Mouse (Mus musculus) limb, embryonic 14.5 days (tissue): ENCODE data around the gene Padi2. TPM values are rescaled to one million over a fixed set of nuclear protein-coding genes. Genes with fewer than 3 reads are reported as not detected.
A peak's percentile ranks its signal among the peaks of the same experiment; 100 is the strongest.

Source experiments
- ATAC-seq: fragments of 200-750 bp; cut with Nextera tagmentation; 2 replicates; pipeline ENCODE4 v1.8.0; 2017; ENCODE audit warnings: low read depth, moderate number of reproducible peaks, moderate TSS enrichment; ENCODE audit not compliant: low FRiP score
- DNase-seq: peaks from one replicate; pipeline ENCODE4 v3.0.0-alpha.2; 2015; ENCODE audit warnings: low spot score
- H3K27ac ChIP-seq: fragments of 300-500 bp; sonication (generic); replicated peaks from 2 replicates; pipeline ENCODE4 v1.5.1; 2014; ENCODE audit warnings: low read depth, mild to moderate bottlenecking, low read length, moderate library complexity, mixed read lengths
- H3K27me3 ChIP-seq: fragments of 300-500 bp; sonication (generic); 2 replicates; pipeline ENCODE4 v1.6.1; 2014; ENCODE audit warnings: low read length, mixed read lengths; ENCODE audit not compliant: control insufficient read depth, insufficient read depth
- H3K36me3 ChIP-seq: fragments of 300-500 bp; sonication (generic); 2 replicates; pipeline ENCODE4 v1.6.1; 2014; ENCODE audit warnings: mild to moderate bottlenecking, low read length, moderate library complexity, mixed read lengths; ENCODE audit not compliant: control insufficient read depth, insufficient read depth
- H3K4me1 ChIP-seq: fragments of 300-500 bp; sonication (generic); 2 replicates; pipeline ENCODE4 v1.6.1; 2014; ENCODE audit warnings: antibody characterized with exemption, low read length, mixed read lengths; ENCODE audit not compliant: control insufficient read depth, insufficient read depth
- H3K4me2 ChIP-seq: fragments of 300-500 bp; sonication (generic); replicated peaks from 2 replicates; pipeline ENCODE4 v1.6.1; 2014; ENCODE audit warnings: low read depth, mild to moderate bottlenecking, low read length, moderate library complexity; ENCODE audit not compliant: severe bottlenecking
- H3K4me3 ChIP-seq: fragments of 300-500 bp; sonication (generic); replicated peaks from 2 replicates; pipeline ENCODE4 v1.5.1; 2014; ENCODE audit warnings: low read length
- H3K9ac ChIP-seq: fragments of 300-500 bp; sonication (generic); 2 replicates; pipeline ENCODE4 v1.6.1; 2014; ENCODE audit warnings: mild to moderate bottlenecking, low read depth, low read length, moderate library complexity; ENCODE audit not compliant: severe bottlenecking
- H3K9me3 ChIP-seq: fragments of 300-500 bp; sonication (generic); 2 replicates; pipeline ENCODE4 v1.6.1; 2016; ENCODE audit warnings: low read length; ENCODE audit not compliant: control insufficient read depth
- POLR2A ChIP-seq: fragments of 200-500 bp; IDR thresholded peaks from 2 replicates; pipeline ENCODE4 v1.8.0; 2012; ENCODE audit warnings: inconsistent platforms, mild to moderate bottlenecking, moderate library complexity, borderline replicate concordance; ENCODE audit not compliant: insufficient read depth, insufficient read length; ENCODE audit errors: extremely low read depth
- WGBS: fragments of 180-500 bp; shearing (Covaris S2); extraction: QIAGEN DNeasy Blood & Tissue Kit; methylation state at CpG from one replicate; pipeline ENCODE4 v1.1.7; 2014; 5-methylcytosine and 5-hydroxymethylcytosine counted together
- polyA plus RNA-seq, 2 experiments: library from polyadenylated mRNA; depleted of rRNA in 1 of 2; stranded (reverse) in 1 of 2; unstranded in 1 of 2; fragments of >200 nt; fragmentation: Nextera tagmentation in 1 of 2; extraction: Ambion mirVana in 1 of 2; gene quantifications; 2 replicates each; pipeline versions ENCODE4 v1.2.1 to v1.2.3; 2012 to 2014

The Padi2 gene
- polyA plus RNA-seq, 2 experiments = 1.3 to 1.9 TPM

GRCm38 (mm10) chr4:140860767-140861147, 45.4 kb upstream of the Padi2 start:
- ATAC-seq = no peak
- no peaks in the 10 kb centered on the region for H3K27me3 ChIP-seq

GRCm38 (mm10) chr4:140862036-140862650, 44.0 kb upstream of the Padi2 start:
- Histone ChIP-seq H3K36me3 (no peaks in the 10 kb centered on the region), H3K27ac (no peak overlapping the region), H3K9ac (no peak overlapping the region), H3K9me3 (no peaks in the 10 kb centered on the region), H3K4me3 (no peak overlapping the region), H3K4me1 (0 out of 2 replicates have a peak, but pooled peaks cover 2% of the 10 kb centered on the region), H3K4me2 (no peak overlapping the region), H3K27me3 (no peaks in the 10 kb centered on the region)
- DNase-seq (no peak), ATAC-seq (no peak; the same call in 1 of the 2 replicates)
- WGBS = 52% methylated on average over 11 of the region's 11 CpGs
- TF ChIP-seq POLR2A = no peak

More at GRCm38 (mm10) chr4:140860767-140861147, 45.4 kb upstream of the Padi2 start:
- Histone ChIP-seq H3K27ac (no peak overlapping the region), H3K9ac (no peak overlapping the region), H3K4me3 (no peak overlapping the region), H3K36me3 (no peaks in the 10 kb centered on the region), H3K4me2 (no peak overlapping the region), H3K9me3 (no peaks in the 10 kb centered on the region), H3K4me1 (0 out of 2 replicates have a peak, but pooled peaks cover 2% of the 10 kb centered on the region)
- TF ChIP-seq POLR2A = no peak
- DNase-seq = no peak
- WGBS = 87% methylated on average over 7 of the region's 7 CpGs

GRCm38 (mm10) chr4:140868484-140869190, 37.5 kb upstream of the Padi2 start:
- Histone ChIP-seq H3K9me3 (no peaks in the 10 kb centered on the region), H3K27me3 (no peaks in the 10 kb centered on the region), H3K4me2 (peak overlapping the region; percentile 28; the same call in 1 of the 2 replicates), H3K27ac (no peak overlapping the region), H3K4me1 (peaks cover 15% of the 10 kb centered on the region; the same call in 1 of the 2 replicates), H3K4me3 (no peak overlapping the region), H3K9ac (no peak overlapping the region), H3K36me3 (no peaks in the 10 kb centered on the region)
- DNase-seq (peak; percentile 38), ATAC-seq (no peak)
- TF ChIP-seq POLR2A = no peak
- WGBS = 2% methylated on average over 14 of the region's 14 CpGs

GRCm38 (mm10) chr4:140869945-140870344, 36.2 kb upstream of the Padi2 start:
- TF ChIP-seq POLR2A = no peak
- H3K4me3 ChIP-seq = no peak overlapping the region
- DNase-seq (no peak), ATAC-seq (no peak)
- no peak overlapping the region for H3K27ac ChIP-seq
- H3K27me3 ChIP-seq = no peaks in the 10 kb centered on the region
- H3K36me3 ChIP-seq = no peaks in the 10 kb centered on the region
- 80% methylated on average over 8 of the region's 8 CpGs for WGBS
- H3K4me1 ChIP-seq = peaks cover 15% of the 10 kb centered on the region; the same call in 1 of the 2 replicates
- no peaks in the 10 kb centered on the region; the same call in 1 of the 2 replicates for H3K9me3 ChIP-seq
- no peak overlapping the region for H3K4me2 ChIP-seq
- no peak overlapping the region for H3K9ac ChIP-seq

GRCm38 (mm10) chr4:140870876-140871275, 35.3 kb upstream of the Padi2 start:
- no peaks in the 10 kb centered on the region for H3K36me3 ChIP-seq
- no peak overlapping the region for H3K27ac ChIP-seq
- H3K4me1 ChIP-seq = peaks cover 15% of the 10 kb centered on the region; the same call in 1 of the 2 replicates
- no peaks in the 10 kb centered on the region; the same call in 1 of the 2 replicates for H3K9me3 ChIP-seq
- no peak for ATAC-seq
- WGBS = 72% methylated on average over 7 of the region's 7 CpGs
- no peak overlapping the region for H3K4me2 ChIP-seq
- H3K27me3 ChIP-seq = no peaks in the 10 kb centered on the region
- no peak overlapping the region for H3K9ac ChIP-seq
- DNase-seq = no peak
- H3K4me3 ChIP-seq = no peak overlapping the region
- TF ChIP-seq POLR2A = no peak
